Mouse (Mus musculus) layer of hippocampus, adult 8-10 months (tissue): Measurements from ENCODE around the gene BC034090. TPM values are rescaled to one million over a fixed set of nuclear protein-coding genes. Genes with fewer than 3 reads are reported as not detected.
"Not testable (repeated sequence)": the region's sequence is repeated elsewhere in the genome, so short reads cannot be mapped to it uniquely, and the experiment has no call there.

Experiments
- DNase-seq, 2 experiments: peaks; one replicate each; pipeline ENCODE4 v3.0.0; 2022; ENCODE audit warnings: low spot score in 2 of 2
- total RNA-seq, 4 experiments: library from RNA; stranded (reverse); gene quantifications; 2 replicates each; pipeline ENCODE4 v1.2.4; 2022

BC034090 gene
- total RNA-seq, 4 experiments from 2014 or later, result 6.8 to 10.1 (median 8.1) TPM

DNA sequence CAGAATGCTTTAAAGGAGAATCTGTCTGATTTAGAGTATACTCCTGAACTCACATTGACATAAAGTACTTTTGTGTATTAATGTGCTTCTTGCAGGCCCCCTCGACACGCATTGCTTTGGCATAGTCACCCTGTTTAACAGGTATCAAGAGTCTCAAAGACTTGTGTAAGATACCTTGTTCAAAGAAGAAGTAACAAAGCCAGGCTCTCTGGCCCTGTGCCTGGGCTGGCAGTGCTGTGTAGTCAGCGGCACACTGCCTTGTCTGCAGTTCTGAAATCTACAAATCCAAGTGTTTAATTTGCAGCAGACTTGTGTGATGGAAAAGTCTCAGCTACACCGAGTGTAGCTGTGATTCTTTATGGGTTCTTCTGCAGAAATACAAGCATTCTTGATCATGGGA is 47.6 kb downstream of the BC034090 start:
- DNase-seq, result no peak

GRCm38 (mm10) chr1:155192805-155193368 is 51.4 kb downstream of the BC034090 start:
- DNase-seq, result peak; percentile 80 to 83

DNA sequence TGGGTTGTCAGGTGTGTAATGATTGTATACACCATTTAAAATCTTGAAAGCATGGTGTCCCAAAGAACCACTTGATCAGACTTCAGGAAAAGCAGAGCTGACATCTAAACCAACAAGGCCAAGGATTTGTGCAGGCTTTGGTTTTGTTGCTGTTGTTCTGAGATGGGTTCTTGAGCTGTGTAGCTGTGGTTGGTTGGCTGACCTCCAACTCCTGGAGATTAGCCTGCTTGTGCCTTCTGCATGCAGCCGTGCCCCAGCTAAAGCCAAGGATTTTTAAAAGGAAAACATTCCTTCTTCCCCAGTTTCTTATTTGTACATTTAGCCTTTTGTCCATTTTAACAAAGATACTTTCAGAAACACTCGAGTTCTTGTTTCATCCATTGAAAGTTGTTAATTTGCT is 52.6 kb downstream of the BC034090 start:
- no peak for DNase-seq

DNA sequence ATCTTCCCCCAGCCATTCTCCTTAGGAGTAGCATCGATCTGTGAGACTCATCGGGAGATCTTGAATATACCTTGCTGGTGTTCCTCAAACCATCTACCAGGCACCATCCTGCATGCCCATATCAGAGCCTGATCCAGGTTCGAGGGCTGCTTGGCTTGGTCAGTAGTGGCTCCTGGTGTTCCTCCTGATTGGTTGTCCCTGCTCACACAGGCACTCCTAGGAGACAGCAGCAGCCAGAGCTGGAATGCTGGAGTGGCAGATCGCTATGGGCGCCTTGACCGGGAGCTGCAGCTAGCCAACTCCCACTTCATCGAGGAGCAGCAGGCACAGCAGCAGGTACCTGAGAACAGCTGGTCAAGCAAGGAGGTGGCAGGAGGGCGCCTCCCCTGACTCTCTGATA is 53.0 kb downstream of the BC034090 start:
- no peak for DNase-seq

DNA sequence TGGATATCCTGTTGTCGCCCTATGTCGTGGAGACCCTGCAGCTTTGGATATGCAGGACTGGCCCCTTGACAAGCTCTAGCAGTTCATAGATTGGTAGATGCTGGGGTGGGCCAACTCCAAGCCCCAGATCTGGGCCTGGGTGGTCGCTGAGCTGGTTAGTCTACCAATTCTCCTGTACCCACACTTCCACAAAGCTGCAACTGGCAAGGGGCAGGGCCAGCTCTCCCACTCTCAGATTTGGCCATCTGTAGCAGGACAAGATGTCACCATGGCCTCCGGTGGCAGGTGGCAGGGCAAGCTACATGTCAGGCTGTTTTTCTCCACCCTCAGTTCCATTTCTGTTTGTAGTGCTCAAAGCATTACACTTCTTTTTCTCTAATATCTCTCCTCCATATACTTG is 55.6 kb downstream of the BC034090 start:
- no peak for DNase-seq

GRCm38 (mm10) chr1:155184191-155184590 is 60.1 kb downstream of the BC034090 start:
- DNase-seq, result no peak

GRCm38 (mm10) chr1:155178192-155178924 is 65.9 kb downstream of the BC034090 start:
- no peak for DNase-seq

DNA sequence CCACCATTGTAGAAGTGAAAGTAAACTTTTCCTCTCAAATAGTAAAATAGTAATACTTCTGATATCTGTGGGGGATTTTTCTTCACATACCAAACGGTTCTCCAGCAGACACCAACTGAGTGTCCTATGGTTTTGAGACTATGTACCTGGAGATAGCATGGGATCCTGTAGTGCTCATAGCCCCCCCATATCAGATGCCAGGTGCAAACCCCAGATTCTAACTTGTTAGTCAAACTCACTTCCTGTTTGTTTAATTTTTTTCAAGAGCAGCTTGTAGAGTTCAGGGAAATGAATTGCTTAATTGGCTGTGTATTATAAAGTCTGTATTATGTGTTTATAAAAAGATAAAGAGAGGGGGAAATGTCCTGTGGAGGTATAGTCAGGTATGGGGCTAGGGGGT is 69.8 kb downstream of the BC034090 start:
- no peak for DNase-seq

DNA sequence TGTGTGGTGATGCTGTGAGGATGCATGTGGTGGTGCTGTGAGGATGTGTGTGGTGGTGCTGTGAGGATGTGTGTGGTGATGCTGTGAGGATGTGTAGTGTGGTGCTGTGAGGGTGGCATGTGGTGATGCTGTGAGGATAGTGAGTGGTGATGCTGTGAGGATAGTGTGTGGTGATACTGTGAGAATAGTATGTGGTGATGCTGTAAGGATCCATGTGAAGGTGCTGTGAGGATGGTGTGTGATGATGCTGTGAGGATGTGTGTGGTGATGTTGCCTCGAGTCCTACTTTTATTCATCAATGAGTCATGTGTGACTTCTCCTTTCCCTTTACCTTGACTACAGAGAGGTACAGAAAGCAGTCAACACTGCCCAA is 70.6 kb downstream of the BC034090 start:
- DNase-seq, result not testable (repeated sequence)

- DNase-seq, result no peak
Measured at GRCm38 (mm10) chr1:155172895-155173643, 71.2 kb downstream of the BC034090 start.

DNA sequence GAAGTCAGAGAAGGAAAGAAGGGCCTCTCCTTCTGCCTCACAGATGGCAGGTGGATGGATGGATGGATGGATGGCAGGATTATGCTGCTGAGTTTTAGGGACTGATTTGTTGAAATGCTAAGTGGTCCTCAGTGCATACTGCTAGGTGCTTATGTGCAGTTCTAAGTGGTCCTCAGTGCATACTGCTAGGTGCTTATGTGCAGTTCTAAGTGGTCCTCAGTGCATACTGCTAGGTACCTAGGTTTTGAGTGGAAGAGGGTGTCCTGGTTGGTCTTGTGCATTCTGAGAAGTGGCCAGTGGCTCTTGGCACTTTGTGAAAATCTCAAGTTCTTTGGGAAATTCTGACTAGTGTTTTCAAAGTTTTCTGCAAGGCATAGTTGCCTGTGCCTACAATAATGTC is 74.3 kb downstream of the BC034090 start:
- DNase-seq, result no peak

- DNase-seq, result no peak
Measured at GRCm38 (mm10) chr1:155167453-155167852, 76.8 kb downstream of the BC034090 start.

Other genes starting within 250 kb of the BC034090 start
- 10 to 100 TPM; 29.8 to 32.4 (median 31.2) TPM for gene Ier5, start 144.8 kb downstream of the BC034090 start, total RNA-seq
- 1 to 10 TPM; 4.1 to 7.0 (median 4.9) TPM for gene Mr1, start 97.6 kb downstream of the BC034090 start, total RNA-seq
- 100 to 1,000 TPM; 102 to 126 (median 112) TPM for gene Stx6, start 85.7 kb downstream of the BC034090 start, total RNA-seq
- 10 to 100 TPM; 80.9 to 99.1 (median 88.4) TPM for gene Xpr1, start 173.0 kb upstream of the BC034090 start, total RNA-seq